Mouse (Mus musculus) hindbrain, embryonic 16.5 days (tissue): ENCODE data around the gene Serpina3n. TPM values are rescaled to one million over a fixed set of nuclear protein-coding genes. Genes with fewer than 3 reads are reported as not detected.

ENCODE experiments used
- ATAC-seq: fragments of 200-750 bp; cut with Nextera tagmentation; 2 replicates; pipeline ENCODE4 v1.8.0; 2017; ENCODE audit warnings: moderate TSS enrichment, moderate library complexity
- H3K27ac ChIP-seq: fragments of 300-500 bp; sonication (generic); 2 replicates; pipeline ENCODE4 v1.5.1; 2014; ENCODE audit warnings: low read depth, mild to moderate bottlenecking, control low read depth, low read length, moderate library complexity
- H3K27me3 ChIP-seq: fragments of 300-500 bp; sonication (generic); replicated peaks from 2 replicates; pipeline ENCODE4 v1.6.1; 2014; ENCODE audit warnings: low read length; ENCODE audit not compliant: control insufficient read depth, insufficient read depth
- H3K36me3 ChIP-seq: fragments of 300-500 bp; sonication (generic); 2 replicates; pipeline ENCODE4 v1.6.1; 2014; ENCODE audit warnings: mild to moderate bottlenecking, low read length, moderate library complexity, mixed read lengths; ENCODE audit not compliant: control insufficient read depth, insufficient read depth
- H3K4me1 ChIP-seq: fragments of 300-500 bp; sonication (generic); 2 replicates; pipeline ENCODE4 v1.6.1; 2014; ENCODE audit warnings: low read depth, low read length; ENCODE audit not compliant: control insufficient read depth, insufficient read depth
- H3K4me2 ChIP-seq: fragments of 300-500 bp; sonication (generic); 2 replicates; pipeline ENCODE4 v1.6.1; 2014; ENCODE audit warnings: mild to moderate bottlenecking, low read length, control low read depth, moderate library complexity
- H3K4me3 ChIP-seq: fragments of 300-500 bp; sonication (generic); 2 replicates; pipeline ENCODE4 v1.5.1; 2014; ENCODE audit warnings: mild to moderate bottlenecking, low read length, control low read depth, moderate library complexity
- H3K9ac ChIP-seq: fragments of 300-500 bp; sonication (generic); 2 replicates; pipeline ENCODE4 v1.6.1; 2014; ENCODE audit warnings: low read depth, mild to moderate bottlenecking, control low read depth, low read length, moderate library complexity
- H3K9me3 ChIP-seq: fragments of 300-500 bp; sonication (generic); 2 replicates; pipeline ENCODE4 v1.6.1; 2014; ENCODE audit warnings: mild to moderate bottlenecking, low read length, moderate library complexity; ENCODE audit not compliant: control insufficient read depth
- whole genome bisulfite sequencing: fragments of 180-500 bp; shearing (Covaris S2); extraction: QIAGEN DNeasy Blood & Tissue Kit; methylation state at CpG from one replicate; pipeline ENCODE4 v1.1.7; 2014; 5-methylcytosine and 5-hydroxymethylcytosine counted together
- polyA plus RNA-seq: library from polyadenylated mRNA; unstranded; fragments of >200 nt; fragmentation: Nextera tagmentation; extraction: Ambion mirVana; gene quantifications from 2 replicates; pipeline ENCODE4 v1.2.1, GENCODE M21; 2015

The Serpina3n gene
- polyA plus RNA-seq, 1 experiment from 2014 or later = 3.4 TPM

- 58% methylated on average over 1 of the region's 1 CpGs for WGBS
- H3K36me3 ChIP-seq = no peaks in the 10 kb centered on the region
- H3K9me3 ChIP-seq = no peaks in the 10 kb centered on the region
- no peaks in the 10 kb centered on the region for H3K4me1 ChIP-seq
- ATAC-seq = no peak
- no peak overlapping the region for H3K4me3 ChIP-seq
- no peak overlapping the region for H3K9ac ChIP-seq
- H3K27ac ChIP-seq = no peak overlapping the region
- H3K4me2 ChIP-seq = no peak overlapping the region
- H3K27me3 ChIP-seq = no peaks in the 10 kb centered on the region
These were observed 46.5 kb downstream of the Serpina3n start for GRCm38 (mm10) chr12:104453002-104453401.

- H3K27ac ChIP-seq = no peak overlapping the region
- no peak overlapping the region for H3K9ac ChIP-seq
- H3K27me3 ChIP-seq = no peaks in the 10 kb centered on the region
- H3K4me3 ChIP-seq = no peak overlapping the region
- 66% methylated on average over 6 of the region's 6 CpGs for WGBS
- no peaks in the 10 kb centered on the region for H3K36me3 ChIP-seq
- no peak for ATAC-seq
- no peak overlapping the region for H3K4me2 ChIP-seq
- H3K4me1 ChIP-seq = no peaks in the 10 kb centered on the region
- H3K9me3 ChIP-seq = no peaks in the 10 kb centered on the region
These were observed 52.8 kb downstream of the Serpina3n start for GRCm38 (mm10) chr12:104459377-104459776.

- no peak overlapping the region for H3K9ac ChIP-seq
- H3K27ac ChIP-seq = no peak overlapping the region
- H3K27me3 ChIP-seq = peaks cover 1% of the 10 kb centered on the region; the same call in 1 of the 2 replicates
- H3K4me1 ChIP-seq = no peaks in the 10 kb centered on the region
- H3K4me3 ChIP-seq = no peak overlapping the region
- H3K4me2 ChIP-seq = no peak overlapping the region
- no peak for ATAC-seq
- no peaks in the 10 kb centered on the region for H3K36me3 ChIP-seq
- 30% methylated on average over 8 of the region's 8 CpGs for WGBS
- no peaks in the 10 kb centered on the region for H3K9me3 ChIP-seq
These were observed 54.8 kb downstream of the Serpina3n start for GRCm38 (mm10) chr12:104461372-104461771.

Other genes with a start within 250 kb of the Serpina3n start
- 0.10 TPM in 1 of 2 replicates, not detected in the other for gene Serpina3f, start 192.2 kb upstream of the Serpina3n start, polyA plus RNA-seq
- gene Serpina3g, start 170.5 kb upstream of the Serpina3n start, polyA plus RNA-seq = 1.2 and 1.8 TPM in 2 replicates
- gene Serpina3i, start 143.6 kb upstream of the Serpina3n start, polyA plus RNA-seq = 0.09 TPM in 1 of 2 replicates, not detected in the other
- gene Serpina3j, start 92.2 kb upstream of the Serpina3n start, polyA plus RNA-seq = not detected in 2 replicates
- gene Serpina3k, start 68.2 kb upstream of the Serpina3n start, polyA plus RNA-seq = not detected in 2 replicates
- not detected in 2 replicates for gene Serpina3m, start 68.2 kb upstream of the Serpina3n start, polyA plus RNA-seq
- gene Gsc, start 66.6 kb downstream of the Serpina3n start, polyA plus RNA-seq = 0.24 and 0.29 TPM in 2 replicates